Mouse (Mus musculus): ENCODE data around the gene Pkn1.

GRCm38 (mm10) chr8:83672936-83673335 lies 26.0 kb downstream of the Pkn1 start:
- 0 out of 2 replicates have a peak, but pooled peaks have one; percentile 9 for TF ChIP-seq CTCF (IDR thresholded peaks at IDR 0.05; ENCODE audit: low read depth, low read length)
- no peak for TF ChIP-seq POLR2A (IDR thresholded peaks at IDR 0.05; ENCODE audit: borderline replicate concordance, low read depth, low read length)
